Mouse (Mus musculus): ENCODE data around the gene Pheta1.

Gene Pheta1

GRCm38 (mm10) chr5:121827876-121828275 lies 20.9 kb upstream of the Pheta1 start:
- no peak for DNase-seq

GRCm38 (mm10) chr5:121828491-121829432 lies 20.0 kb upstream of the Pheta1 start:
- DNase-seq, result no peak

GRCm38 (mm10) chr5:121831002-121831601 lies 17.7 kb upstream of the Pheta1 start:
- no peak for DNase-seq

- peak; percentile 45 for DNase-seq
Observed at GRCm38 (mm10) chr5:121832376-121833155, 16.2 kb upstream of the Pheta1 start.

- DNase-seq, result no peak
Observed at GRCm38 (mm10) chr5:121833159-121833558, 15.6 kb upstream of the Pheta1 start.

- peak; percentile 84 for DNase-seq
Observed at GRCm38 (mm10) chr5:121833572-121834240, 15.1 kb upstream of the Pheta1 start.

GRCm38 (mm10) chr5:121834241-121834606 lies 14.6 kb upstream of the Pheta1 start:
- no peak for DNase-seq

GRCm38 (mm10) chr5:121834991-121835747 lies 13.6 kb upstream of the Pheta1 start:
- DNase-seq, result peak; percentile 56

GRCm38 (mm10) chr5:121835949-121836691 lies 12.7 kb upstream of the Pheta1 start:
- DNase-seq, result peak; percentile 79

- DNase-seq, result peak; percentile 96
Observed at GRCm38 (mm10) chr5:121836692-121837415, 11.9 kb upstream of the Pheta1 start.

GRCm38 (mm10) chr5:121837441-121838340 lies 11.1 kb upstream of the Pheta1 start, which contains the start of gene Sh2b3:
Sh2b3 (minus strand) TSS chr5:121837646.
- DNase-seq, result peak; percentile 72

GRCm38 (mm10) chr5:121838341-121839127 lies 10.2 kb upstream of the Pheta1 start:
- DNase-seq, result peak; percentile 85

- DNase-seq, result no peak
Observed at GRCm38 (mm10) chr5:121839128-121839473, 9.7 kb upstream of the Pheta1 start.

GRCm38 (mm10) chr5:121841516-121841915 lies 7.3 kb upstream of the Pheta1 start:
- no peak for DNase-seq

- no peak for DNase-seq
Observed at GRCm38 (mm10) chr5:121841973-121842372, 6.8 kb upstream of the Pheta1 start.

GRCm38 (mm10) chr5:121842665-121843118 lies 6.1 kb upstream of the Pheta1 start:
- peak; percentile 89 for DNase-seq

GRCm38 (mm10) chr5:121843138-121843905 lies 5.5 kb upstream of the Pheta1 start:
- peak; percentile 70 for DNase-seq

- no peak for DNase-seq
Observed at GRCm38 (mm10) chr5:121845361-121845760, 3.4 kb upstream of the Pheta1 start.
